Mouse (Mus musculus) hindbrain, embryonic 13.5 days (tissue): ENCODE measurements around the gene Oxsr1. TPM values are rescaled to one million over a fixed set of nuclear protein-coding genes. Genes with fewer than 3 reads are reported as not detected.
"Not testable (repeated sequence)": the region's sequence is repeated elsewhere in the genome, so short reads cannot be mapped to it uniquely, and the experiment has no call there.

Experiments used
- ATAC-seq: fragments of 200-750 bp; cut with Nextera tagmentation; 2 replicates; pipeline ENCODE4 v1.8.0; 2017; ENCODE audit warnings: moderate TSS enrichment; ENCODE audit not compliant: low FRiP score
- H3K27ac ChIP-seq: fragments of 300-500 bp; sonication (generic); 2 replicates; pipeline ENCODE4 v1.5.1; 2015; ENCODE audit warnings: inconsistent platforms, mild to moderate bottlenecking, moderate library complexity
- H3K27me3 ChIP-seq: fragments of 300-500 bp; sonication (generic); 2 replicates; pipeline ENCODE4 v1.6.1; 2015; ENCODE audit warnings: mild to moderate bottlenecking, inconsistent platforms
- H3K36me3 ChIP-seq: fragments of 300-500 bp; sonication (generic); 2 replicates; pipeline ENCODE4 v1.6.1; 2015; ENCODE audit warnings: mild to moderate bottlenecking, inconsistent platforms
- H3K4me1 ChIP-seq: fragments of 300-500 bp; sonication (generic); replicated peaks from 2 replicates; pipeline ENCODE4 v1.6.1; 2015; ENCODE audit warnings: inconsistent platforms
- H3K4me2 ChIP-seq: fragments of 300-500 bp; sonication (generic); 2 replicates; pipeline ENCODE4 v1.6.1; 2015; ENCODE audit warnings: inconsistent platforms, mild to moderate bottlenecking, moderate library complexity
- H3K4me3 ChIP-seq: fragments of 300-500 bp; sonication (generic); 2 replicates; pipeline ENCODE4 v1.5.1; 2015; ENCODE audit warnings: mild to moderate bottlenecking, inconsistent platforms
- H3K9ac ChIP-seq: fragments of 300-500 bp; sonication (generic); 2 replicates; pipeline ENCODE4 v1.6.1; 2015; ENCODE audit warnings: mild to moderate bottlenecking, inconsistent platforms
- H3K9me3 ChIP-seq: fragments of 300-500 bp; sonication (generic); 2 replicates; pipeline ENCODE4 v1.6.1; 2016; ENCODE audit warnings: inconsistent platforms
- WGBS: fragments of 180-500 bp; shearing (Covaris S2); methylation state at CpG from one replicate; pipeline ENCODE4 v1.1.7; 2015; 5-methylcytosine and 5-hydroxymethylcytosine counted together
- polyA plus RNA-seq: library from polyadenylated mRNA; unstranded; fragments of >200 nt; fragmentation: Nextera tagmentation; extraction: Ambion mirVana; gene quantifications from 2 replicates; pipeline ENCODE4 v1.2.1, GENCODE M21; 2015

Oxsr1 gene
- polyA plus RNA-seq, 1 experiment from 2014 or later: 11.8 TPM

- Histone ChIP-seq H3K4me3 (no peak overlapping the region), H3K27me3 (no peaks in the 10 kb centered on the region), H3K27ac (no peak overlapping the region), H3K4me2 (no peak overlapping the region), H3K9ac (no peak overlapping the region), H3K4me1 (no peaks in the 10 kb centered on the region), H3K36me3 (peaks cover 13% of the 10 kb centered on the region), H3K9me3 (no peaks in the 10 kb centered on the region)
- ATAC-seq: no peak
- WGBS: 95% methylated on average over 7 of the region's 7 CpGs
Observed at GRCm38 (mm10) chr9:119305863-119306262, 16.4 kb downstream of the Oxsr1 start.

DNA sequence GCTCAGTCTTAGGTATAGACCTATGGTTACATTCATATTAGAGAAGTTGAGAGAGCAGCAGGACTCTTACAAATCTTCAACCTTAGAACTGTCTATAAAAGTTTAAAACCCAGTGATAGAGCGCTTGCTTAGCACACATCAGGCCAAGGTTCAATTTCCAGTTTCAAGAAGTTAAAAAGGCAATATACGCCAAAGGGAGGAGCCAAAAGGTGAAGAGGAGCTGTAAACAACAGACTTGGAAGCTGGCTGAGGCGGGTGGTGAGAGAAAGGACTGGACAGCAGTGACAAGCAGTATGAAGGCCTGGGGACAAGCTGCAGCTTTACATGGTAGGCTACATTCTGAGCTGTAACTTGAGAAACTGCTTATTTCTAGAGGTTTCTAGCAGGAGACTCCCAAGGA, 23.7 kb downstream of the Oxsr1 start:
- Histone ChIP-seq H3K4me2 (no peak overlapping the region), H3K4me1 (no peaks in the 10 kb centered on the region), H3K27me3 (no peaks in the 10 kb centered on the region), H3K27ac (no peak overlapping the region), H3K4me3 (no peak overlapping the region), H3K9me3 (no peaks in the 10 kb centered on the region), H3K36me3 (peaks cover 18% of the 10 kb centered on the region), H3K9ac (no peak overlapping the region)
- no peak for ATAC-seq
- WGBS: 92% methylated on average over 3 of the region's 3 CpGs

GRCm38 (mm10) chr9:119297696-119298095, 24.5 kb downstream of the Oxsr1 start:
- Histone ChIP-seq H3K9ac (no peak overlapping the region), H3K9me3 (no peaks in the 10 kb centered on the region), H3K4me1 (no peaks in the 10 kb centered on the region), H3K36me3 (peaks cover 18% of the 10 kb centered on the region), H3K4me2 (no peak overlapping the region), H3K4me3 (no peak overlapping the region), H3K27me3 (no peaks in the 10 kb centered on the region), H3K27ac (no peak overlapping the region)
- 92% methylated on average over 6 of the region's 6 CpGs for WGBS
- no peak for ATAC-seq

- no peak overlapping the region for H3K4me3 ChIP-seq
- H3K27me3 ChIP-seq: no peaks in the 10 kb centered on the region
- H3K27ac ChIP-seq: no peak overlapping the region
- peaks cover 22% of the 10 kb centered on the region for H3K36me3 ChIP-seq
- H3K9ac ChIP-seq: no peak overlapping the region
- ATAC-seq: no peak
- no peaks in the 10 kb centered on the region for H3K4me1 ChIP-seq
- H3K4me2 ChIP-seq: no peak overlapping the region
- 90% methylated on average over 3 of the region's 3 CpGs for WGBS
- no peaks in the 10 kb centered on the region for H3K9me3 ChIP-seq
Observed at GRCm38 (mm10) chr9:119290791-119291190, 31.4 kb downstream of the Oxsr1 start.

- Histone ChIP-seq H3K27me3 (no peaks in the 10 kb centered on the region), H3K4me2 (no peak overlapping the region), H3K4me1 (no peaks in the 10 kb centered on the region; the same call in 1 of the 2 replicates), H3K9ac (no peak overlapping the region), H3K4me3 (no peak overlapping the region), H3K27ac (no peak overlapping the region), H3K9me3 (no peaks in the 10 kb centered on the region), H3K36me3 (peaks cover 26% of the 10 kb centered on the region)
- WGBS: 81% methylated on average over 5 of the region's 5 CpGs
- ATAC-seq: no peak
Observed at GRCm38 (mm10) chr9:119280894-119281682, 41.1 kb downstream of the Oxsr1 start.

DNA sequence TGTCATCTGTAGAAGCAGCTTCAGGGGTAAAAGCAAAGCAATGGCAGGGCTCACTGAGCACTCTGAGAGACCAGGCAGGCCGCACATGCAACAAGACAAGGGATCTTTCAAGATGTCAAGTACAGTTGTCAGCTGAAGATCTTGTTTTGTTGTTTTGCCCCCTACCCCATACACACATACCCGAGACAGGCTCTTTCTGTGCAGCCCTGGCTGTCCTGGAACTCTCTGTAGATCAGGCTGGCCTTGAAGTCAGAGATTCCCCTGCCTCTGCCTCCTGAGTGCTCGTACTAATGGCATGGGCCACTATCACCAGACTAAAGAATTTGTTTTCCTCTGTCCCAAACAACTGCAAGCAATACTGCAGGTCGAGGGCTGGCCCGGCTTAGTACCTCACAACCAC, 44.2 kb downstream of the Oxsr1 start:
- no peaks in the 10 kb centered on the region for H3K9me3 ChIP-seq
- H3K4me2 ChIP-seq: no peak overlapping the region
- H3K27me3 ChIP-seq: no peaks in the 10 kb centered on the region
- WGBS: 93% methylated on average over 5 of the region's 5 CpGs
- no peak overlapping the region for H3K9ac ChIP-seq
- peaks cover 3% of the 10 kb centered on the region; the same call in 1 of the 2 replicates for H3K4me1 ChIP-seq
- H3K27ac ChIP-seq: no peak overlapping the region
- no peak overlapping the region for H3K4me3 ChIP-seq
- H3K36me3 ChIP-seq: peaks cover 16% of the 10 kb centered on the region
- ATAC-seq: no peak

GRCm38 (mm10) chr9:119276321-119276720, 45.9 kb downstream of the Oxsr1 start:
- Histone ChIP-seq H3K9me3 (no peaks in the 10 kb centered on the region), H3K36me3 (peaks cover 7% of the 10 kb centered on the region), H3K4me2 (no peak overlapping the region), H3K9ac (0 out of 2 replicates have a peak overlapping the region, but pooled peaks have one; percentile 19), H3K4me3 (no peak overlapping the region), H3K27me3 (no peaks in the 10 kb centered on the region), H3K27ac (no peak overlapping the region), H3K4me1 (peaks cover 3% of the 10 kb centered on the region; the same call in 1 of the 2 replicates)
- WGBS: 72% methylated on average over 7 of the region's 7 CpGs
- ATAC-seq: no peak

- WGBS: 97% methylated on average over 5 of the region's 5 CpGs
- not testable (repeated sequence) for H3K4me3 ChIP-seq, H3K9ac ChIP-seq, H3K27me3 ChIP-seq, H3K27ac ChIP-seq, ATAC-seq, H3K9me3 ChIP-seq, H3K4me2 ChIP-seq, H3K4me1 ChIP-seq
- peaks cover 13% of the 10 kb centered on the region for H3K36me3 ChIP-seq
Observed at GRCm38 (mm10) chr9:119274814-119275213, 47.4 kb downstream of the Oxsr1 start.

GRCm38 (mm10) chr9:119271496-119271895, 50.7 kb downstream of the Oxsr1 start:
- no peak overlapping the region for H3K27ac ChIP-seq
- H3K4me3 ChIP-seq: no peak overlapping the region
- no peak overlapping the region for H3K9ac ChIP-seq
- no peaks in the 10 kb centered on the region for H3K27me3 ChIP-seq
- ATAC-seq: no peak
- WGBS: 88% methylated on average over 4 of the region's 4 CpGs
- H3K9me3 ChIP-seq: no peaks in the 10 kb centered on the region
- H3K4me1 ChIP-seq: peaks cover 3% of the 10 kb centered on the region; the same call in 1 of the 2 replicates
- H3K36me3 ChIP-seq: peaks cover 29% of the 10 kb centered on the region
- H3K4me2 ChIP-seq: no peak overlapping the region

GRCm38 (mm10) chr9:119268588-119269145, 53.6 kb downstream of the Oxsr1 start:
- no peaks in the 10 kb centered on the region for H3K4me1 ChIP-seq
- 94% methylated on average over 11 of the region's 11 CpGs for WGBS
- no peak overlapping the region for H3K27ac ChIP-seq
- no peaks in the 10 kb centered on the region for H3K9me3 ChIP-seq
- ATAC-seq: no peak
- no peak overlapping the region for H3K9ac ChIP-seq
- no peak overlapping the region for H3K4me3 ChIP-seq
- peaks cover 49% of the 10 kb centered on the region for H3K36me3 ChIP-seq
- H3K4me2 ChIP-seq: no peak overlapping the region
- H3K27me3 ChIP-seq: no peaks in the 10 kb centered on the region

DNA sequence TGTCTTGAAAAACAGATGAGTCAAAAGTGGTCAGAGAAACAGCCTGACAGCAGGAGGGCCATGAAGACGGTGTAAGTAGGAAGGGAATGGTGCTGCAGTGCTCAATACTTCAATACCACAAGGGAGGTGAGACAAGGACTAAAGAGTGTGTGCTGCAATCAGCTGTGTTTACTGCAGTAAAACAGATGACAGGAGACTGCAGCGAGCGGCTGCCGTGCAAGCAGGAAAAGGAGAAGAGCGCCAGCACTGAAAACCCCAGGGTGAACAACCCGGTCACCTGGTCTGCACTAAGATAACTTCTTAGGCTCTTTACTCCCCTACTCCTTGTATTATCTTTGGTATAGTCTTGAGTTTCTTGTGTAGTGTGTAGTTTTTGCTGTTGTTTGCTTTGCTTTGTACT, 54.1 kb downstream of the Oxsr1 start:
- no peaks in the 10 kb centered on the region for H3K27me3 ChIP-seq
- 97% methylated on average over 6 of the region's 6 CpGs for WGBS
- no peak overlapping the region for H3K9ac ChIP-seq
- no peaks in the 10 kb centered on the region for H3K4me1 ChIP-seq
- no peak overlapping the region for H3K4me2 ChIP-seq
- H3K27ac ChIP-seq: no peak overlapping the region
- H3K36me3 ChIP-seq: peaks cover 50% of the 10 kb centered on the region
- no peaks in the 10 kb centered on the region for H3K9me3 ChIP-seq
- no peak for ATAC-seq
- no peak overlapping the region for H3K4me3 ChIP-seq

DNA sequence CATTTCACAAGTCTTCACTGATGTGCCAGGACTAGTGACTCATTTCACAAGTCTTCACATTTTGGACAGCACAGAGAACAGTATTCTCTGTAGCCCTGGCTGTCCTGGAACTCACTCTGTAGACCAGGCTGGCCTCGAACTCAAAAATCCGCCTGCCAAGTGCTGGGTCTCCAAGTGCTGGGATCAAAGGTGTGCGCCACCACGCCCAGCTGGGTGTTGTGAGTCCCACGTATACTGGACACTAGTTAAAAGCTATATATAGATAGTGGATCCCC, 56.2 kb downstream of the Oxsr1 start:
- ATAC-seq, H3K9ac ChIP-seq, H3K27ac ChIP-seq, H3K4me3 ChIP-seq, H3K4me2 ChIP-seq, H3K9me3 ChIP-seq, H3K4me1 ChIP-seq, H3K27me3 ChIP-seq: not testable (repeated sequence)
- 94% methylated on average over 5 of the region's 5 CpGs for WGBS
- peaks cover 65% of the 10 kb centered on the region for H3K36me3 ChIP-seq
